Mouse (Mus musculus) intestine, embryonic 16.5 days (tissue): Measurements from ENCODE around the gene Plce1. TPM values are rescaled to one million over a fixed set of nuclear protein-coding genes. Genes with fewer than 3 reads are reported as not detected.

Experiments
- ATAC-seq: fragments of 200-750 bp; cut with Nextera tagmentation; 2 replicates; pipeline ENCODE4 v1.8.0; 2017; ENCODE audit warnings: moderate TSS enrichment, moderate library complexity
- H3K27ac ChIP-seq: fragments of 300-500 bp; sonication (generic); 2 replicates; pipeline ENCODE4 v1.5.1; 2014; ENCODE audit warnings: mild to moderate bottlenecking, low read length
- H3K27me3 ChIP-seq: fragments of 300-500 bp; sonication (generic); replicated peaks from 2 replicates; pipeline ENCODE4 v1.6.1; 2014; ENCODE audit warnings: low read length, control low read depth, mixed read lengths; ENCODE audit not compliant: control insufficient read depth, insufficient read depth
- H3K36me3 ChIP-seq: fragments of 300-500 bp; sonication (generic); 2 replicates; pipeline ENCODE4 v1.6.1; 2014; ENCODE audit warnings: low read length, control low read depth; ENCODE audit not compliant: control insufficient read depth, insufficient read depth
- H3K4me1 ChIP-seq: fragments of 300-500 bp; sonication (generic); 2 replicates; pipeline ENCODE4 v1.6.1; 2014; ENCODE audit warnings: low read length, control low read depth, mixed read lengths; ENCODE audit not compliant: control insufficient read depth, insufficient read depth
- H3K4me2 ChIP-seq: fragments of 300-500 bp; sonication (generic); 2 replicates; pipeline ENCODE4 v1.6.1; 2014; ENCODE audit warnings: low read depth, low read length, control low read depth
- H3K4me3 ChIP-seq: fragments of 300-500 bp; sonication (generic); 2 replicates; pipeline ENCODE4 v1.5.1; 2014; ENCODE audit warnings: mild to moderate bottlenecking, low read length
- H3K9ac ChIP-seq: fragments of 300-500 bp; sonication (generic); 2 replicates; pipeline ENCODE4 v1.6.1; 2014; ENCODE audit warnings: low read depth, low read length
- H3K9me3 ChIP-seq: fragments of 300-500 bp; sonication (generic); 2 replicates; pipeline ENCODE4 v1.6.1; 2016; ENCODE audit warnings: low read length, control low read depth; ENCODE audit not compliant: control insufficient read depth
- WGBS: fragments of 180-500 bp; shearing (Covaris S2); extraction: QIAGEN DNeasy Blood & Tissue Kit; methylation state at CpG from one replicate; pipeline ENCODE4 v1.1.7; 2014; 5-methylcytosine and 5-hydroxymethylcytosine counted together
- polyA plus RNA-seq: library from polyadenylated mRNA; unstranded; fragments of >200 nt; fragmentation: Nextera tagmentation; extraction: Ambion mirVana; gene quantifications from 2 replicates; pipeline ENCODE4 v1.2.1, GENCODE M21; 2015

Plce1 gene
- polyA plus RNA-seq, 1 experiment from 2014 or later, result 5.7 TPM

GRCm38 (mm10) chr19:38778805-38779204 lies 297.9 kb downstream of the Plce1 start:
- no peak for ATAC-seq
- H3K9ac ChIP-seq, result no peak overlapping the region
- 53% methylated on average over 2 of the region's 2 CpGs for WGBS
- no peak overlapping the region for H3K4me2 ChIP-seq
- no peaks in the 10 kb centered on the region for H3K4me1 ChIP-seq
- H3K27ac ChIP-seq, result no peak overlapping the region
- no peaks in the 10 kb centered on the region for H3K27me3 ChIP-seq
- no peaks in the 10 kb centered on the region for H3K9me3 ChIP-seq
- no peak overlapping the region for H3K4me3 ChIP-seq
- no peaks in the 10 kb centered on the region for H3K36me3 ChIP-seq

- Histone ChIP-seq H3K4me1 (no peaks in the 10 kb centered on the region), H3K4me3 (no peak overlapping the region), H3K36me3 (0 out of 2 replicates have a peak, but pooled peaks cover 2% of the 10 kb centered on the region), H3K9ac (no peak overlapping the region), H3K4me2 (no peak overlapping the region), H3K9me3 (no peaks in the 10 kb centered on the region), H3K27ac (no peak overlapping the region), H3K27me3 (no peaks in the 10 kb centered on the region)
- ATAC-seq, result no peak
- WGBS, result 82% methylated on average over 9 of the region's 9 CpGs
Observed at GRCm38 (mm10) chr19:38783542-38783941, 302.6 kb downstream of the Plce1 start.

- no peak overlapping the region for H3K4me3 ChIP-seq
- no peak overlapping the region for H3K4me2 ChIP-seq
- 89% methylated on average over 6 of the region's 6 CpGs for WGBS
- H3K36me3 ChIP-seq, result peaks cover 7% of the 10 kb centered on the region; the same call in 1 of the 2 replicates
- no peak overlapping the region for H3K27ac ChIP-seq
- H3K27me3 ChIP-seq, result no peaks in the 10 kb centered on the region
- ATAC-seq, result no peak
- H3K9me3 ChIP-seq, result no peaks in the 10 kb centered on the region
- no peak overlapping the region for H3K9ac ChIP-seq
- no peaks in the 10 kb centered on the region for H3K4me1 ChIP-seq
Observed at GRCm38 (mm10) chr19:38787756-38788155, 306.8 kb downstream of the Plce1 start.

- no peak overlapping the region for H3K4me2 ChIP-seq
- no peak for ATAC-seq
- peaks cover 14% of the 10 kb centered on the region; the same call in 1 of the 2 replicates for H3K36me3 ChIP-seq
- H3K4me3 ChIP-seq, result no peak overlapping the region
- no peak overlapping the region for H3K27ac ChIP-seq
- no peak overlapping the region for H3K9ac ChIP-seq
- no peaks in the 10 kb centered on the region for H3K4me1 ChIP-seq
- WGBS, result 89% methylated on average over 7 of the region's 7 CpGs
- H3K27me3 ChIP-seq, result no peaks in the 10 kb centered on the region
- H3K9me3 ChIP-seq, result no peaks in the 10 kb centered on the region
Observed at GRCm38 (mm10) chr19:38793563-38794045, 312.7 kb downstream of the Plce1 start.

GRCm38 (mm10) chr19:38796546-38796945 lies 315.6 kb downstream of the Plce1 start:
- H3K27ac ChIP-seq, result no peak overlapping the region
- WGBS, result 74% methylated on average over 5 of the region's 5 CpGs
- no peaks in the 10 kb centered on the region for H3K9me3 ChIP-seq
- H3K36me3 ChIP-seq, result 0 out of 2 replicates have a peak, but pooled peaks cover 11% of the 10 kb centered on the region
- H3K9ac ChIP-seq, result no peak overlapping the region
- H3K4me3 ChIP-seq, result no peak overlapping the region
- no peak for ATAC-seq
- H3K4me1 ChIP-seq, result no peaks in the 10 kb centered on the region
- no peak overlapping the region for H3K4me2 ChIP-seq
- H3K27me3 ChIP-seq, result no peaks in the 10 kb centered on the region

- no peak for ATAC-seq
- H3K4me1 ChIP-seq, result no peaks in the 10 kb centered on the region
- 0 out of 2 replicates have a peak, but pooled peaks cover 11% of the 10 kb centered on the region for H3K36me3 ChIP-seq
- H3K4me3 ChIP-seq, result no peak overlapping the region
- no peaks in the 10 kb centered on the region for H3K9me3 ChIP-seq
- H3K9ac ChIP-seq, result no peak overlapping the region
- no peak overlapping the region for H3K4me2 ChIP-seq
- no peak overlapping the region for H3K27ac ChIP-seq
- WGBS, result 86% methylated on average over 1 of the region's 1 CpGs
- H3K27me3 ChIP-seq, result no peaks in the 10 kb centered on the region
Observed at GRCm38 (mm10) chr19:38798291-38798690, 317.4 kb downstream of the Plce1 start.

- Histone ChIP-seq H3K4me3 (no peak overlapping the region), H3K36me3 (0 out of 2 replicates have a peak, but pooled peaks cover 11% of the 10 kb centered on the region), H3K9ac (no peak overlapping the region), H3K9me3 (no peaks in the 10 kb centered on the region), H3K4me2 (no peak overlapping the region), H3K27ac (no peak overlapping the region), H3K27me3 (no peaks in the 10 kb centered on the region), H3K4me1 (no peaks in the 10 kb centered on the region)
- 91% methylated on average over 6 of the region's 6 CpGs for WGBS
- no peak for ATAC-seq
Observed at GRCm38 (mm10) chr19:38798801-38799200, 317.9 kb downstream of the Plce1 start.

- Histone ChIP-seq H3K27me3 (no peaks in the 10 kb centered on the region), H3K9me3 (no peaks in the 10 kb centered on the region), H3K27ac (no peak overlapping the region), H3K9ac (peak overlapping the region; percentile 83), H3K36me3 (peaks cover 7% of the 10 kb centered on the region; the same call in 1 of the 2 replicates), H3K4me3 (peak overlapping the region; percentile 74), H3K4me2 (peak overlapping the region; percentile 74), H3K4me1 (peaks cover 5% of the 10 kb centered on the region)
- 34% methylated on average over 8 of the region's 8 CpGs for WGBS
- ATAC-seq, result no peak
Observed at GRCm38 (mm10) chr19:38818191-38818590, 337.3 kb downstream of the Plce1 start.

- Histone ChIP-seq H3K27ac (0 out of 2 replicates have a peak within 1 kb of the TSS, but pooled peaks have one; percentile 2), H3K4me2 (peak within 1 kb of the TSS; percentile 74), H3K36me3 (peaks cover 6% of the 10 kb centered on the region; the same call in 1 of the 2 replicates), H3K9ac (peak within 1 kb of the TSS; percentile 83), H3K4me3 (peak within 1 kb of the TSS; percentile 74), H3K4me1 (peaks cover 5% of the 10 kb centered on the region), H3K9me3 (no peaks in the 10 kb centered on the region), H3K27me3 (no peaks in the 10 kb centered on the region)
- under 1% methylated on average over 38 of the region's 38 CpGs for WGBS
- peak; percentile 99 for ATAC-seq
Observed at GRCm38 (mm10) chr19:38818766-38819426, 338.0 kb downstream of the Plce1 start, which contains the start of gene Noc3l. Noc3l (minus strand) TSS chr19:38819237.
